Mouse (Mus musculus) layer of hippocampus, adult 11-12 months (tissue): ENCODE measurements around the gene Klk13.
A peak's percentile ranks its signal among the peaks of the same experiment; 100 is the strongest.
"Not testable (repeated sequence)": the region's sequence is repeated elsewhere in the genome, so short reads cannot be mapped to it uniquely, and the experiment has no call there.

Source experiments
- DNase-seq: peaks from one replicate; pipeline ENCODE4 v3.0.0; 2022; ENCODE audit warnings: low spot score

The Klk13 gene

DNA sequence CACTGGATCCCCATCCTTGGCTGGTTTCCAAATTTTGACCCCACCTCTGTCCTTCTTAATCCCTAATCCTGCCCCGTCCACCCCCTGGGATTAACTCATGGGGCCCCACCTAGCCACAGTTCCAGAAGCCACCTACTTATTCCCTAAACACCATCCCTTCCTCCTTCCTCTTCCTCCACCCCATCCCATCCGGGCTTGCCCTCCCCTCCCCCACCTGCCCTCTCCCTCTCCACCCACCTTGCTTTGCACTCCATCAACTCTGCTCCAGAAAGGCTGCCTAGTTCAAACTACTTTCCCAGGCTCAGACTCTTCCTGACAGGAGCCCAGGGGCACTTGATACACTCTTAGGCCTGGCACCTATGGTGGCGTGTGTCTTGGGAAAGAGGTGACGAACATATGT lies at the start of gene Klk13:
TSS of gene Klk13 (plus strand) at position 301 of the 400 bp plus-strand sequence.
- DNase-seq = no peak

DNA sequence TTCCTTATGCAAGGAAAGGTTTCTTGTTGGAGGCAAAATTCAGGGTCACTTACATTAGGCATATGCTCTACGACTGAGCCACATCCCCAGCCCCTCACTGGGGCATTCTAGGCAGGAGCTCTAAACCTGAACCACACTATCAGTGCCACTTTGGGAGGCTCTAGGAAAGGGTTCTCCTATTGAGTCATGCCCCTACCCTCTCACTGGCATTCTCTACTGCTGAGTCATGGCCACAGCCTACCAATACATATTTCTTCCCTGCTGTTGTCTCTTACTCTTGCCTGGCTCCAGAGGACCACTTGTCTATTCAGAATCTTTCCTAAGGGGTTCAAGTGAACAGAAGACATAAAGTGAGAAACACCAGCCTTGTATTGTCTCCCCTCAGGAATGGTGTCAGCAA lies 49.6 kb upstream of the Klk13 start:
- DNase-seq = no peak

DNA sequence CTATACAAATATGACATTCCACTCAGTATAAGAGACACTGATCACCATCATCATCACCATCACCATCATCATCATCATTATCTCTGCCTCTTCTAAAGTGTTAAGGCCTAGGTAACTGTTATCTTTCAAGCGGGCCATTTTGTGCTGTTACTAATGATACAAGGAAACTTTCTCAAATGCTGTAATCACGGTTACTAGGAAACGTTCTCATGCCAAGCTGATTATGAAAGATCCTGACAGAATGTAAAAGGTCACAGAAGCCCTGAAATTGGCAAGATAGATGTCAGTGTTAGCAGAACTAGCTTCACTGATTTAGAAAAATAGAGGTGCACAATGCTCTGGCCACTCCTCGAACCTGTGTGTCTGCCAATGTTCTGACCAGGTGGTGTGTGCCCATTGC lies 45.1 kb upstream of the Klk13 start:
- DNase-seq = not testable (repeated sequence)

DNA sequence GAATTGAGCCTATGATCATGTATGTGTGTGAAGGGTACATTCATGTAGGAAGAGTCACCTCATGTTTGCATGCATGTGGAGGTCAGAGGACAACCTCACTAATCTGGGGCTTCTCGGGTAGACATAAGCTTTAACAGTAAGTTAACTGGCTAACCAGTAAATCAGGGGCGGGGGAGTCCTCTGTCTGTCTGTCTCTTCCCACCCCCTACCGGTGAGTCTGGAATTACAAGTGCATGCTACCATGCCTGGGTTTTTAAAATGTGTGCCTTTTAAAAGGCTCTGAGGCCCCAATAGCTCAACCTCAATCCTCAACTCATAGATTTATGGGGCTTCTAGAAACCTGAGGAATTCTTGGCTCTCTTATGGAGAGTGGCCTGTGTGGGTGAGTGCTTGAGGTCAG lies 43.8 kb upstream of the Klk13 start:
- DNase-seq = no peak

DNA sequence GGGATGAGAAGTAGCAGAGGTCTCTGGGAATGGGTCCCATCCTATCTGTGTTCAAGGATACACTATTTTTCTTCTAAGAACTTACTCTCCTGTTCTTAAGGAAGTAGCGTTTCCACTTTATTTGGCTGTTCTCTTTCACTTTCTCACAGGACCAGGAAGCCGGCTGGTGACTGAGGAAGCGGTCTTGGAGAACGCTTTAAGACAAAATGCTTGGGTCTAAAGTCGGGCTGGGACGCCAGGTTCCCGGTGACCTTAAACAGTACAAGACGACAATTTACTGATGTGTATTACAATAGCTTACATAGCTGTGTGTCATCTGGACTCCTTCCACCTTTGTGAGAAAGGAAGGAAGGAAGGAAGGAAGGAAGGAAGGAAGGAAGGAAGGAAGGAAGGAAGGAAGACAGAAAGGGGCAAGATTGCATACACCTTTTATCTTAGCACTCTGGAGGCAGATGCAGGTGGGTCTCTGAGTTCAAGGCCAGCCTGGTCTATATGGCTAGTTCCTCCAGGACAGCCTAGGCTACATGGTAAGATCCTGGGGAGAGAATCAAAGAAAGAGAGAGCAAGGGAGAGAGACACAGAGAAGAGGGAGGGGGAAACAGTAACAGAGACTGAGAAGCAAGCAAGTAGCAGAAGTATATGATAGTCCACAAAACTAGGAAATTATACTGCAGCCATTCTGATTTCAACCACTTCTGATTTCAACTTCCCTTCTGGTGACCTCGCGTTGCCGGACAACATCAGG lies 41.1 kb upstream of the Klk13 start:
- DNase-seq = no peak

DNA sequence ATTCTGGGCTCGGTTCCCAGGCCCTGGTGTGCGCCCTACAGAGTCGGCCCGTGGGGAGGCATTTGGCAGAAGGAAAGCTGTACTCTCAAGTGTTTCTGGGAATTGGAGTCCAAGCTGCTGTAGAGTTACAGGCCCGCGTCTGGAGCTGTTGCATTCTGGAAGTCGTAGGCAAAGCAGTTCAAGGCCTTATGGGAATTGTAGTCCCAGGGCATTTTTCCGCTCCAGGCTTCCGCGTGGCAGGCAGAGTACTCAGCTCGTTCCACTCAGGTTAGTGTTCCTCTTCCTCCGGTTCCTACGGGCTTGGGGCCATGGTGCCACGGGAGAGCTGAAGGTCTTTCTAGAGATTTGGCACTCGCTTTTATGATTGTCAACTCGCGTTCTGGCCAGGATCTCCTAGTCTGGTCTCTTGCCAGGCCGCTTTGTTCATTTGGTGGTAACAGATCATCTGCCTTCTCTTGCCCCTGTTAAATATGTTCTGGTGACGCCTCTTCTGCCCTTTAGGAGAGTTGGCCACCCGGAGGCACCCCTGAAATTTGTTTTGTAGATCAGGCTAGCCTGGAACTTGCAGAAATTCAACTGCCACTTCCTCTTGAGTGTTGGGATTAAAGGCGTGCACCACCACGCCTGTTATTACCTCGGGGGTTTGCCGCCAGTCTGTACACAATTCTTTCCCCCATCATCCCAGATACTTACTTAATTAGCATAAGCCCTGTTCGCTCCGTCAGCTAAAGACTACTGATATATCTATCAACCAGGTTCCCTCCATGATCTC lies 40.4 kb upstream of the Klk13 start, which contains the start of gene Ctu1:
TSS of gene Ctu1 (plus strand) at position 208 of the 772 bp plus-strand sequence.
- DNase-seq = peak; percentile 95

DNA sequence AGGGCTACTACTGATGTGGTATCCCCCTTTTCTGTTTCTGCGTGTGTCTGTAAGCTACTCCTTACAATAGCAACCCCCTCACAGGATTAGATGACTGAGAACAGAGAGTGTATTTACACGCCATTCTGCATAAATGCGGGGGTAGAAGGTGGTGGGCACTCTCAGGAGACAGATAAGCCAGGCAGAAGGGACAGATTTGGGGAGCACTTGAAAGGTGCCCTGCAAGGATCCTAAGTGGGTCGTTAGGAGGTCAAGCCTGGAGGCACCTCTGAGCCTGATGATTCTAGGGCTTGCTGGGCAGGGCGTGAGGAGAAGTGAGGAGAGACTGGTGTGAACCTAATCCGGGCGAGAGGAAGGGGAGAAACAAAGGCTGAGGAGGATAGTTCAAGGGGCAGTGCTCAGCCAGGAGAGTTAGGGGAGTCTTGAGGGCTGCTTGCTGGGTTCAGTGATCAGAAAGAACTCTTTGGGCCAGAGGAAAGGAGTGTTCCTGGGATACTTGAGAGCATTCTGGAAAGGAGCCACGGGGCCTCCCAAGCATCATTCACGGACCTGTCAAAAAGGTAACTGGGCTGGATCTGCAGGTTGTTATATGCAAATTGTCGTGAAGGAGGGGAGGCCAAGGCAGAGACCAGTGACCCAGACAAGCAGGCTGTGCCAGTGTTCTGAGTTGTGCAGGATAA lies 39.6 kb upstream of the Klk13 start:
- no peak for DNase-seq

DNA sequence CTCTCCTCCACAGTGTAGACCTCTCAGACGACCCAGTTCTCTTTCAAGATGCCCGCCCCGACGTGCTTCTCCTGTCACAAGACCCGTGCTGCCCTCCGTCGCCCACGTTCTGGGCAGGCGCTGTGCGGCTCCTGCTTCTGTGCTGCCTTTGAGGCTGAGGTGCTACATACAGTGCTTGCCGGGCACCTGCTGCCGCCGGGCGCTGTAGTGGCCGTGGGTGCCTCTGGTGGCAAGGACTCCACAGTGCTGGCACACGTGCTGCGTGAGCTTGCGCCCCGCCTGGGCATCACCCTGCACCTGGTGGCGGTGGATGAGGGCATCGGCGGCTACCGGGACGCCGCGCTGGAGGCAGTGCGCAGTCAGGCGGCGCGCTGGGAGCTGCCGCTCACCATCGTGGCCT lies 37.3 kb upstream of the Klk13 start:
- DNase-seq = no peak

DNA sequence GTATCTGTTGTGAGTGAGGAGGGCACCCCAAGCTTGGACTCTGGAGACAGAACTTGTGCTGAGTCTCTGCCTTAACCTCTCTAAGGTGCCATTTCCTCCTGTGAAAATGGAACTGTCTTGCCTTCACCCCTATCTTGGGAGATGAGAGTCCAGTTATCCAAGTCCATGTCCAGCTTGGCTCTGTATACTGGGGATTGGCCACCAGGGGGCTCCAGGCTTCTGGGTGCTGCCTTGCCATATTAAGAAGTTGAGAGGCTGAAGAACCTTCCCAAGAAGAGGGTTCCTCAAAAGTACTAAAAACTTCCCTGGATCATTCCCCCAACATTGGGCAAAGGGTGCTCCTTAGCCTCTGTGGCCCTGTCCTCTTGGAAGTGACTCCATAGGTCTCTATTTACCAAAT lies 33.9 kb upstream of the Klk13 start:
- peak; percentile 44 for DNase-seq

DNA sequence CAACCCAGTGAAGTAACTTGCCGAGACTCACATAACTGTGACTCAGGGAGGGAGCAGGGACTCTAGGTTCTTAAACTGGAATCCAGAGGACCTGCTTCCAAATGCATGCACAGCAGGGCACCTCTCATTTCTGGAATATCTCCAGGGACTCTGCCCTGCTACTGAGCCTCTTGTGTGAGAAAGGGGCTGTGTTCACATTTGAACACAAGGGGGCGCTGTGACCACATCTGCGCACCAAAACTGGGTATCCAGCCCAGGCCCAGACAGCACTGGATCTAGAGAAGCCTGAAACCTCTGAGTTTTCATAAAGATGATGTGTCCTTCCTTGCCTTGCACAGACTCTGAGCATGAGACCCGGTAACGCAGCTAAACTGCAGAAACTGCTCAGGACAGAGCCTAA lies 31.4 kb upstream of the Klk13 start:
- DNase-seq = peak; percentile 74

DNA sequence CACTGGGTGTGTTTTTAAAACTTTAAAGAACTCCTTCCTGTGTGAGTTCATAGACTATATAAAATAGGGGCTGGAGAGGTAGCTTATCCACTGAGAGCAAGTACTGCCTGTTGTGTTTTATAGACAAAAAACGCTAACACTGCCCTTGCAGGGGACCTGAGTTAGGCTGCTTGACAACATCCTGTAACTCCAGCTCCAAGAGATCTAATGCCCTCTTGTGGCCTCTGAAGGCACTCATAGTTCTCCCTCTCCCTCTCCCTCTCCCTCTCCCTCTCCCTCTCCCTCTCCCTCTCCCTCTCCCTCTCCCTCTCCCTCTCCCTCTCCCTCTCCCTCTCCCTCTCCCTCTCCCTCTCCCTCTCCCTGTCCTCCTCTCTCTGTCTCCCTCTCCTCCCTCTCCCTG lies 29.9 kb upstream of the Klk13 start:
- not testable (repeated sequence) for DNase-seq

DNA sequence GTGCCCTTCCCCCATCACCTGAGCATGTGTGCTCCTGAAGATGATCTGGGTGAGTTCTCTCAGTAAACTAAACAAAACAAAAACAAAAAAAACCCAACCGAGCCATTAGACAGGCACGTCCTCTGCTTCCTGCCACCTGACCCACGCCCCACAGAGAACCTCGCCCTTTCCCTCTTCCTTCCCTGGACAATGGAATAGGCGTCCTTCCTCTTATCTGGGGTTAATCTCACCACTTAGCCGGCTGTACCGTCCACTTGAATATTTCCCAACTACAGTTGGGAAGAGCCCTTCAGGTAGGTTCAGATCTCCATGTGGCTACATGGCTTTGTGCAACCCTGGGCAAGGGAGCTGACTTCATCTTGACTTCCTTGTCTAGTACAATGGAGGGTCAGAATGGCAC lies 27.3 kb upstream of the Klk13 start:
- DNase-seq = no peak

DNA sequence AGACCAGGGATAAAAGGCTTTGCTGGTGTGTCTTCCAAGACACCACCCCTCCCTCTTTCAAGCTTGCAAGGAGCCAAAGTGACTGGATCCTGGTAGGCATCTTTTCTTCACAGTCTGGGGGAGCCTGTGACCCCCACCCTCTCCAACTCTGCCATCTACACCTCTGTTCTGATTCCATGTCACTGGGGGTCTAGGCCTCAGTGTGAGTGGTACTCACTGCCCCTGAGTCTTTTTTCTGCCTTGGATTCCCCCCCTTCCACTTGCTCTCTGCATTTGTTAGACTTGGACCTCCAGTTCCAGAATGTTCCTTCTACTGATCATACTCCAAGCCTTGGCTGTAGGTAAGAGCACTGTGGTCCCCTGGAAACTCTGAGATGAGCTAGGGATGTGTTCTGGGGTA lies 22.2 kb upstream of the Klk13 start, which contains the start of gene Klk14:
TSS of gene Klk14 (plus strand) at position 301 of the 400 bp plus-strand sequence.
- no peak for DNase-seq

DNA sequence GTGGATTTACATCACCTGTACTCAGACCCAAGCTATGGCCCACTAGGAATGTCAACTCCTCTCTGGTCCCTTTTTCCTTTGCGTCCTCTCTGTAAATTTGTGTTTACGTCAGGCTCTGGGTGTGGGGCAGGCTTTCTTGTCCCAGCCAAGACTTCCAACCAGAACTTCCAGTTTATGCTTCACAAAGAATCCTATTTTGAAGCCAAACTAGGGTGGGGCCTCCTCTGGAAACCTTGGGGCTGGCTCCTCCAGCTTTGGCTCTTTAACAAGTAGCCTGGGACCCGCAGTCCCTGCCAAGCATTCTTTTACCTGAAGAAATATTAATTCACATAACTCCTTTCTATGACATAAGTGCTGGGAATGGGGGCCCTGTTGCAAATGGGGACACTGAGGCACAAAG lies 2.3 kb upstream of the Klk13 start:
- no peak for DNase-seq

DNA sequence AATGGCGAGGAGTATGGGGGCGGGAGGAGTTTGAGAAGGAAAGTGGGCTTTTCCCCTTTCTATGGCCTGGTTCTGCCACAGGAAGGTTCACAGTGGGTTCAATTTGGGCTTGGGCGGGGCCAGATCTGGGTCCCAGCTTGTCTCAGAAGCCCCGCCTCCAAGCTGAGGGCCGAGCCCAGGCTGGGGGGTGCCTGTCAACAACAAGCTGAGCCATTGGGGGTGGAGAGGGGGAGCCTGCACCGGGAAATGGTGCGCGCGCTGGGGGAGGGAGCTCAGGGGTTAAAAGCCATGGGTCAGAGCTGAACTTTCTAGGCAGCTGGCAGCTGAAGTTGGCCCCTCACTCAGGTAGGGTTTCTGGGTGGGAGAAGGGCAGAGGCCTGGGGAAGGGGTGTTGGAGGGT lies 550 bp downstream of the Klk13 start:
- DNase-seq = no peak

DNA sequence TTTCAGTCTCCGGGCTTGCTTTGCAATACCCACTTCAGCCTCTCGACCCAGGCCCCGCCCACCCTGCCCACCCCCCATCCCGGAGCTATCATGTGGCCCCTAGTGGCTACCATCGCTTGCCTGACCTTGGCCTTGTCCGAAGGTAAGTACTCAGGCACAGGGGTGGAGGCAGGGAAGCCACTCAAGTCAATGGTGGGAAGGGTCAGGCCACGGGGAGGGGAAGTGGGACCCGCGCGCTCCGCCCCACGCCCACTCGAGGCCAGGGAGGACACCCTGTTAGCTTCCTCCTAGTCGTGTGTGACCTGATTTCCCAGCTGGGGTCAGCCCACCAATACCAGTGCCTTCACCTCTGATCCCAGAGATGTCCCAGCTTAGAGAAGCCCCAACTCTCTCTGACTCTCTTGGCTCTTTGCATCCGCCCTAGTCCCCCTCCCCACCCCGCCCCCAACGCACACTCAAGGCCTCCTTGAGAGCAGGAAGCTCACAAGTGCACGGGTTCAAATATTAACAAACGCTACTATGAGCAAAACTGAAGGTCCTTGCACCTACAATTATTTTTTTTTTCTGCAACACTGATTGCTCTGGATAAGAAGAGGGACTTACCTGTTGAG lies 1.5 kb downstream of the Klk13 start:
- no peak for DNase-seq

DNA sequence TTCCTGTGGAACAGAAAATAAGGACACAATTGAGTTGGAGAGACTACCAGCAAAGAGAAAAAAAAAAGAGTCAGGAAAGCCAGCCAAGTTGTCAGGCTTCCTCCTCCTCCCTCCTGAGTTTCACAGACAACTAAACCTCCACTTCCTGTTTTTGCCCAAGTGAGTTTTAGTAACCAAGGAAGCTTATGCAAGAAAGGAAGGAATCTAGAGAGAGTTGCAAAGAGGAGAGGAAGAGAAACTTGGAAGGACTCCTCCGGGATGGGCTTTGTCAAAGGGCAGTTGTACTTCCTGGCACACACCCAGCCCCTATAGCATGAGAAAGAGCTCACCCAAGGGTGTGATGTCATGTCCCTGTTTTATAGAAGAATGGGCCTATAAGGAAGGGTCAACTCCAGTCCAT lies 35.4 kb downstream of the Klk13 start:
- peak; percentile 44 for DNase-seq

DNA sequence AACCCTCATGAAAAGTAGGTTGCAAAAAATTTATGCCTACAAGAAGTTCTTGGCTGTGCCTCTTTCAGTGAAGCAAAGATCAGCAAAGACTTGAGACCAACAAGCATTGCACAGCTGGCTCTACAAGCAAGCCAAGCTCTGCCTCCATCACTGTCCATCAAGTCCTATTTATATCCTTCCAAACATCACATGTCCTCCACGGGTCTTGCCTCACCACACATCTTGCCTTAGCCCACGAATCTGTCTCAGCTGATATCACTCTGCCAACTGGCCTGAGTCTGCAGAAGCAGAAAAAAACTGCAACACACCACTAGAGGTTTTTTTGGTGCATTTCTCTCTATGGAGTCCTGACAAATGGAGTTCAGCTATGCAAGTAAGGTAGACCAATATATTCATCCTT lies 40.4 kb downstream of the Klk13 start:
- no peak for DNase-seq

DNA sequence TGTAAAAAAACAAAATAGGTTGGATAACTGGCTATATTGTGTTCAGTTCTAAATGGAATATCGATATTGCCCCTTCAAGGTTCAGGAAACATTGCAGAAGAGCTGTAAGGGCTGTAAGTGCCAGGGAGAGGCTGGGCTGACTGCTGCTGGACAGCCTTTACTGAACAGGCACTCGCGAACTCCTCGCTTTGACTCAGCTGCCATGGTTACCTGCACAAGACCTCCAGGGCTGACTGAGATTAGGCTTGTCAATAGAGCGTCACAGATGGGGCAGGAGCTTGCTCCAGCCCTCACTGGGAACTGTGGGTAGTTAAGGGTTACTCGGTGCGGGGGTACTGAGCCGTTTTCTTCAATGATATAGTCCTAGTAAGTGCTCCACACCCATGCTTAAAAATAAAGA lies 54.1 kb downstream of the Klk13 start:
- DNase-seq = no peak

DNA sequence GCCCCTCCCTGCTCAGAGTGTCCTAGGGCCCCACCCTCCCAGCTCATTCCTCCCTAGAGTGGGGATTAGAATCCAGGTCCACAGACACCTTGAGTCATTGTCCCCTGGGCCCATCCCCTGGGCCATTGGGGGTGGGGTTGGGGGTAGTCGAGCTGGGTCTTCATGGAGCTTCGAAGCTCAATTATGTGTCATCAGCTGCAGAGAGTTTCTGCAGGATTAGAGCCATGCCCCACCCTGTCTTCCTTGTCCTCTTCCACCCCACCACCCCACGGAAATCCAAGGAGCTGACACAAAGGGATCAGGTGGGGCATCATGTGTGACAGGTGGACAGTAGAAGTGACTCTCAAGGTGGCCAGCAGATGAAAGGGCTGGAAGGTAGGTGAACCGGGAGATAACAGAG lies 56.2 kb downstream of the Klk13 start, which contains the start of gene Klk12:
TSS of gene Klk12 (plus strand) at position 301 of the 400 bp plus-strand sequence.
- DNase-seq = no peak

DNA sequence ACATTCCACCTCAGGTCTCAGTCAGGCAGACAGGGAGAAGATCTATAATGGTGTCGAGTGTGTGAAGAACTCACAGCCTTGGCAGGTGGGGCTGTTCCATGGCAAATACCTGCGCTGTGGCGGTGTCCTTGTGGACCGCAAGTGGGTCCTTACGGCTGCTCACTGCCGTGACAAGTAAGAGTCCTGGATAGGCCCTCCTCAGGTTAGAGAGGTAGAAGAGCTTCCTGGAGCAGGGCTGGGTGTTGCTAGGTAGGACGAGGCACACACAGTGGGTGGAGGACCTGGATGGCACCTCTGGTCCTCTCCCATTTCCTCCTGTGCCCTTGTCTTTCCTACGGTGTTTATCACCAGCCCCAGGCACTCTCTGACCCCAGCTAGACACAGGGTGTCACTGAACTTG lies 57.3 kb downstream of the Klk13 start:
- no peak for DNase-seq

DNA sequence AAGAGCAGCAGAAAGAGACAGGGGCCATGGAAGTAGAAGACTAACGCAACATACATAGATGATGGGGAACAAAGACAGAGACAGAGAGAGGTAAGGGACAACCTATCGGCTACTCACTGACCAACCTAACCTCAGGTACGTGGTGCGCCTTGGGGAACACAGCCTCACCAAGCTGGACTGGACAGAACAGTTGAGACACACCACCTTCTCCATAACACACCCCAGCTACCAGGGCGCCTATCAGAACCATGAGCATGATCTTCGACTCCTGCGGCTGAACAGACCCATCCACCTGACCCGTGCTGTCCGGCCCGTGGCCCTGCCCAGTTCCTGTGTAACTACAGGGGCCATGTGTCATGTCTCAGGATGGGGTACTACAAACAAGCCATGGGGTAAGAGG lies 58.3 kb downstream of the Klk13 start:
- no peak for DNase-seq
